Mouse (Mus musculus) embryonic fibroblast, embryonic 13.5 days (primary cell): ENCODE measurements around the gene AK157302. TPM values are rescaled to one million over a fixed set of nuclear protein-coding genes. Genes with fewer than 3 reads are reported as not detected.
"Not testable (repeated sequence)": the region's sequence is repeated elsewhere in the genome, so short reads cannot be mapped to it uniquely, and the experiment has no call there.

ENCODE experiments used
- H3K27ac ChIP-seq: 2 replicates; pipeline ENCODE4 v1.5.1; 2012; ENCODE audit warnings: low read length, control low read depth, inconsistent platforms; ENCODE audit not compliant: insufficient read depth
- H3K4me1 ChIP-seq: 2 replicates; pipeline ENCODE4 v1.6.1; 2011; ENCODE audit warnings: low read length; ENCODE audit not compliant: control insufficient read depth, insufficient read depth
- H3K4me3 ChIP-seq: 2 replicates; pipeline ENCODE4 v1.5.1; 2011; ENCODE audit warnings: mild to moderate bottlenecking, control low read depth, low read length; ENCODE audit not compliant: insufficient read depth
- CTCF ChIP-seq: IDR thresholded peaks from 2 replicates; pipeline ENCODE4 v1.5.1; 2011; ENCODE audit warnings: mild to moderate bottlenecking, control low read depth, low read length, moderate library complexity, borderline replicate concordance; ENCODE audit not compliant: insufficient read depth
- POLR2A ChIP-seq: IDR thresholded peaks from 2 replicates; pipeline ENCODE4 v1.6.1; 2011; ENCODE audit warnings: low read depth, mild to moderate bottlenecking, control low read depth, low read length, moderate library complexity
- polyA plus RNA-seq: library from polyadenylated mRNA; stranded (reverse); fragments of >200 nt; gene quantifications from 2 replicates; pipeline ENCODE4 v1.2.4, GENCODE M21; 2011; ENCODE audit warnings: low read depth; ENCODE audit not compliant: missing spikeins, insufficient read length

AK157302 gene
- polyA plus RNA-seq, 1 experiment: 0.40 TPM

- Histone ChIP-seq H3K4me3 (no peak overlapping the region), H3K27ac (no peak overlapping the region), H3K4me1 (peaks cover 2% of the 10 kb centered on the region)
- TF ChIP-seq CTCF (no peak), POLR2A (no peak)
Measured at GRCm38 (mm10) chr13:21469097-21469496, 25.9 kb upstream of the AK157302 start.

- H3K4me3 ChIP-seq: no peak overlapping the region
- H3K4me1 ChIP-seq: peaks cover 2% of the 10 kb centered on the region
- no peak for TF ChIP-seq CTCF
- H3K27ac ChIP-seq: no peak overlapping the region
Measured at GRCm38 (mm10) chr13:21472427-21472826, 22.6 kb upstream of the AK157302 start.

- Histone ChIP-seq H3K27ac (peak within 1 kb of the TSS; percentile 44), H3K4me3 (peak within 1 kb of the TSS; percentile 60)
- peak; percentile 54; the same call in 1 of the 2 replicates for TF ChIP-seq POLR2A
- not testable (repeated sequence) for H3K4me1 ChIP-seq
Measured at GRCm38 (mm10) chr13:21478759-21479670, 16.0 kb upstream of the AK157302 start, which contains the start of the genes Zkscan4 and Gm10065. Zkscan4 (plus strand) TSS chr13:21478907. Gm10065 (minus strand) TSS chr13:21479441.

- H3K27ac ChIP-seq: no peak overlapping the region
- H3K4me1 ChIP-seq: no peaks in the 10 kb centered on the region
- no peak overlapping the region for H3K4me3 ChIP-seq
- TF ChIP-seq POLR2A (no peak), CTCF (no peak)
Measured at GRCm38 (mm10) chr13:21486881-21487280, 8.1 kb upstream of the AK157302 start.

- no peak overlapping the region for H3K4me3 ChIP-seq
- H3K4me1 ChIP-seq: no peaks in the 10 kb centered on the region
Measured at GRCm38 (mm10) chr13:21492847-21493246, 2.2 kb upstream of the AK157302 start.

GRCm38 (mm10) chr13:21501182-21501581 lies 6.2 kb downstream of the AK157302 start, which contains the start of gene Gm11273:
Gm11273 (minus strand) TSS chr13:21501418.
- not testable (repeated sequence) for H3K27ac ChIP-seq, H3K4me3 ChIP-seq, H3K4me1 ChIP-seq

More at GRCm38 (mm10) chr13:21492847-21493246, 2.2 kb upstream of the AK157302 start:
- TF ChIP-seq POLR2A: no peak
- TF ChIP-seq CTCF: no peak
- H3K27ac ChIP-seq: no peak overlapping the region

- TF ChIP-seq POLR2A (no peak), CTCF (no peak)
- Histone ChIP-seq H3K27ac (no peak overlapping the region), H3K4me1 (no peaks in the 10 kb centered on the region; the same call in 1 of the 2 replicates), H3K4me3 (no peak overlapping the region)
Measured at GRCm38 (mm10) chr13:21502296-21502695, 7.3 kb downstream of the AK157302 start.

- peak overlapping the region; percentile 78 for H3K27ac ChIP-seq
- peak overlapping the region; percentile 77 for H3K4me3 ChIP-seq
- no peaks in the 10 kb centered on the region; the same call in 1 of the 2 replicates for H3K4me1 ChIP-seq
- TF ChIP-seq POLR2A (peak; percentile 87), CTCF (no peak)
Measured at GRCm38 (mm10) chr13:21506221-21506649, 11.2 kb downstream of the AK157302 start.

- Histone ChIP-seq H3K4me3 (peak overlapping the region; percentile 43), H3K4me1 (no peaks in the 10 kb centered on the region), H3K27ac (no peak overlapping the region)
- no peak for TF ChIP-seq CTCF
- TF ChIP-seq POLR2A: no peak
Measured at GRCm38 (mm10) chr13:21530136-21530535, 35.1 kb downstream of the AK157302 start.

GRCm38 (mm10) chr13:21530781-21531201 lies 35.8 kb downstream of the AK157302 start, which contains the start of gene Zkscan8:
Zkscan8 (minus strand) TSS chr13:21531120.
- peak within 1 kb of the TSS; percentile 79 for H3K4me3 ChIP-seq
- TF ChIP-seq CTCF (no peak), POLR2A (peak; percentile 63; the same call in 1 of the 2 replicates)
- peak within 1 kb of the TSS; percentile 74 for H3K27ac ChIP-seq
- H3K4me1 ChIP-seq: no peaks in the 10 kb centered on the region
